Mouse (Mus musculus): ENCODE data around the gene Pten.
"Not testable (repeated sequence)": the region's sequence is repeated elsewhere in the genome, so short reads cannot be mapped to it uniquely, and the experiment has no call there.

Pten gene

GRCm38 (mm10) chr19:32807610-32808009, 50.3 kb downstream of the Pten start:
- no peak for DNase-seq (ENCODE audit: low spot score in 2 of 2)

GRCm38 (mm10) chr19:32808690-32809089, 51.4 kb downstream of the Pten start:
- DNase-seq (ENCODE audit: low spot score in 2 of 2) = no peak

- DNase-seq (ENCODE audit: low spot score in 2 of 2) = no peak
Observed at GRCm38 (mm10) chr19:32809117-32809516, 51.8 kb downstream of the Pten start.

- no peak for DNase-seq (ENCODE audit: low spot score in 2 of 2)
Observed at GRCm38 (mm10) chr19:32818759-32819158, 61.5 kb downstream of the Pten start.

GRCm38 (mm10) chr19:32822959-32823358, 65.7 kb downstream of the Pten start:
- DNase-seq (ENCODE audit: low spot score in 2 of 2) = not testable (repeated sequence)

GRCm38 (mm10) chr19:32826616-32827015, 69.3 kb downstream of the Pten start:
- DNase-seq (ENCODE audit: low spot score in 2 of 2) = no peak

- DNase-seq (ENCODE audit: low spot score in 2 of 2) = no peak
Observed at GRCm38 (mm10) chr19:32829871-32830270, 72.6 kb downstream of the Pten start.

GRCm38 (mm10) chr19:32831286-32831685, 74.0 kb downstream of the Pten start:
- DNase-seq (ENCODE audit: low spot score in 2 of 2) = no peak

- no peak for DNase-seq (ENCODE audit: low spot score in 2 of 2)
Observed at GRCm38 (mm10) chr19:32840491-32840890, 83.2 kb downstream of the Pten start.

GRCm38 (mm10) chr19:32844486-32844885, 87.2 kb downstream of the Pten start:
- no peak for DNase-seq (ENCODE audit: low spot score in 2 of 2)

- DNase-seq (ENCODE audit: low spot score in 2 of 2) = no peak
Observed at GRCm38 (mm10) chr19:32848041-32848440, 90.7 kb downstream of the Pten start.

GRCm38 (mm10) chr19:32852306-32852705, 95.0 kb downstream of the Pten start:
- no peak for DNase-seq (ENCODE audit: low spot score in 2 of 2)

GRCm38 (mm10) chr19:32861675-32862575, 104.6 kb downstream of the Pten start:
- DNase-seq (ENCODE audit: low spot score in 2 of 2) = no peak

GRCm38 (mm10) chr19:32866765-32867164, 109.5 kb downstream of the Pten start:
- DNase-seq (ENCODE audit: low spot score in 2 of 2) = no peak

GRCm38 (mm10) chr19:32867181-32867897, 110.0 kb downstream of the Pten start:
- no peak for DNase-seq (ENCODE audit: low spot score in 2 of 2)

- DNase-seq (ENCODE audit: low spot score in 2 of 2) = no peak
Observed at GRCm38 (mm10) chr19:32868560-32868959, 111.3 kb downstream of the Pten start.

GRCm38 (mm10) chr19:32869053-32869680, 111.9 kb downstream of the Pten start:
- no peak for DNase-seq (ENCODE audit: low spot score in 2 of 2)

GRCm38 (mm10) chr19:32873904-32874637, 116.8 kb downstream of the Pten start:
- no peak for DNase-seq (ENCODE audit: low spot score in 2 of 2)

Measured in cerebellum, postnatal 4 days (tissue).